Mouse (Mus musculus): ENCODE results near the gene BC147527. TPM values are rescaled to one million over a fixed set of nuclear protein-coding genes. Genes with fewer than 3 reads are reported as not detected.

The BC147527 gene
- polyA plus RNA-seq, 1 experiment from 2014 or later, result 0.41 TPM

GRCm38 (mm10) chr13:120320183-120320582, 20.0 kb downstream of the BC147527 start:
- Histone ChIP-seq H3K9me3 (ENCODE audit: control insufficient read depth, low read length) (no peaks in the 10 kb centered on the region), H3K36me3 (ENCODE audit: control insufficient read depth, insufficient read depth, low read length) (no peaks in the 10 kb centered on the region), H3K9ac (ENCODE audit: low read length) (no peak overlapping the region), H3K4me1 (replicated peaks; ENCODE audit: control insufficient read depth, insufficient read depth) (no peaks in the 10 kb centered on the region), H3K4me2 (replicated peaks; ENCODE audit: low read depth) (no peak overlapping the region), H3K4me3 (ENCODE audit: low read depth, low read length) (no peak overlapping the region), H3K27me3 (ENCODE audit: control insufficient read depth, insufficient read depth, low read length) (no peaks in the 10 kb centered on the region), H3K27ac (replicated peaks) (no peak overlapping the region)
- TF ChIP-seq EP300 (optimal IDR thresholded peaks at IDR 0.05) (no peak), CTCF (IDR thresholded peaks at IDR 0.05; ENCODE audit: low read depth) (no peak)
- ATAC-seq (ENCODE audit: low FRiP score, low TSS enrichment), result no peak
- WGBS, result 59% methylated on average over 3 of the region's 3 CpGs
- DNase-seq (ENCODE audit: low spot score), result no peak

- Histone ChIP-seq H3K9ac (ENCODE audit: low read length) (no peak overlapping the region), H3K9me3 (ENCODE audit: control insufficient read depth, low read length) (no peaks in the 10 kb centered on the region), H3K36me3 (ENCODE audit: control insufficient read depth, insufficient read depth, low read length) (no peaks in the 10 kb centered on the region), H3K4me2 (replicated peaks; ENCODE audit: low read depth) (no peak overlapping the region), H3K27ac (replicated peaks) (no peak overlapping the region), H3K4me3 (ENCODE audit: low read depth, low read length) (no peak overlapping the region), H3K27me3 (ENCODE audit: control insufficient read depth, insufficient read depth, low read length) (no peaks in the 10 kb centered on the region), H3K4me1 (replicated peaks; ENCODE audit: control insufficient read depth, insufficient read depth) (no peaks in the 10 kb centered on the region)
- TF ChIP-seq EP300 (optimal IDR thresholded peaks at IDR 0.05) (no peak), CTCF (IDR thresholded peaks at IDR 0.05; ENCODE audit: low read depth) (no peak)
- 84% methylated on average over 1 of the region's 1 CpGs for whole genome bisulfite sequencing
- no peak for DNase-seq (ENCODE audit: low spot score)
- ATAC-seq (ENCODE audit: low FRiP score, low TSS enrichment), result peak; percentile 54; the same call in 1 of the 2 replicates
Observed at GRCm38 (mm10) chr13:120320721-120321120, 20.5 kb downstream of the BC147527 start.

Other genes starting within 250 kb of the BC147527 start
- gene Gm21188, start 248.2 kb upstream of the BC147527 start, polyA plus RNA-seq (2015; fragmentation: Nextera tagmentation; extraction: Ambion mirVana), result not detected in 2 replicates
- gene Gm20767, start 160.1 kb upstream of the BC147527 start, polyA plus RNA-seq (2015; fragmentation: Nextera tagmentation; extraction: Ambion mirVana), result not detected in 2 replicates
- gene Gm21818, start 128.0 kb upstream of the BC147527 start, polyA plus RNA-seq (2015; fragmentation: Nextera tagmentation; extraction: Ambion mirVana), result not detected in 2 replicates
- not detected in 2 replicates for gene Gm21762, start 84.4 kb upstream of the BC147527 start, polyA plus RNA-seq (2015; fragmentation: Nextera tagmentation; extraction: Ambion mirVana)
- gene Gm21731, start 61.3 kb upstream of the BC147527 start, polyA plus RNA-seq (2015; fragmentation: Nextera tagmentation; extraction: Ambion mirVana), result not detected in 2 replicates
- gene AF067061, start 37.3 kb upstream of the BC147527 start, polyA plus RNA-seq (2015; fragmentation: Nextera tagmentation; extraction: Ambion mirVana), result not detected in 2 replicates
- gene Tcstv3, start 16.5 kb downstream of the BC147527 start, polyA plus RNA-seq (2015; fragmentation: Nextera tagmentation; extraction: Ambion mirVana), result not detected in 2 replicates